Mouse (Mus musculus) liver, embryonic 14.5 days (tissue): ENCODE data around the gene Elf5. TPM values are rescaled to one million over a fixed set of nuclear protein-coding genes. Genes with fewer than 3 reads are reported as not detected.

Source experiments
- ATAC-seq: fragments of 200-750 bp; cut with Nextera tagmentation; 2 replicates; pipeline ENCODE4 v1.8.0; 2017; ENCODE audit warnings: moderate number of reproducible peaks, mild to moderate bottlenecking, moderate library complexity; ENCODE audit not compliant: insufficient read depth
- DNase-seq, 3 experiments: peaks; one replicate each; pipeline ENCODE4 v3.0.0-alpha.2; 2012 to 2013; ENCODE audit warnings: low read depth in 3 of 3, low spot score in 3 of 3
- H3K27ac ChIP-seq: fragments of 300-500 bp; sonication (generic); 2 replicates; pipeline ENCODE4 v1.5.1; 2014; ENCODE audit warnings: moderate library complexity, mild to moderate bottlenecking, control low read depth, inconsistent platforms
- H3K27me3 ChIP-seq: fragments of 300-500 bp; sonication (generic); 2 replicates; pipeline ENCODE4 v1.6.1; 2014; ENCODE audit warnings: mild to moderate bottlenecking, low read length, moderate library complexity; ENCODE audit not compliant: control insufficient read depth, insufficient read depth
- H3K36me3 ChIP-seq: fragments of 300-500 bp; sonication (generic); replicated peaks from 2 replicates; pipeline ENCODE4 v1.6.1; 2014; ENCODE audit warnings: low read depth; ENCODE audit not compliant: control insufficient read depth, insufficient read depth
- H3K4me1 ChIP-seq, 2 experiments: fragments of 200-500 bp in 1 of 2; fragments of 300-500 bp in 1 of 2; sonication (generic) in 1 of 2; replicated peaks; 2 replicates each; pipeline ENCODE4 v1.6.1; 2012 to 2014; ENCODE audit warnings: antibody characterized with exemption in 1 of 2, inconsistent platforms in 1 of 2, low read length in 1 of 2; ENCODE audit not compliant: control insufficient read depth in 2 of 2, insufficient read depth in 2 of 2
- H3K4me2 ChIP-seq: fragments of 300-500 bp; sonication (generic); 2 replicates; pipeline ENCODE4 v1.6.1; 2014; ENCODE audit warnings: low read depth, mild to moderate bottlenecking, control low read depth, moderate library complexity
- H3K4me3 ChIP-seq, 2 experiments: fragments of 200-500 bp in 1 of 2; fragments of 300-500 bp in 1 of 2; sonication (generic) in 1 of 2; 2 replicates each; pipeline ENCODE4 v1.5.1; 2012 to 2014; ENCODE audit warnings: low read depth in 2 of 2, low read length in 2 of 2, mild to moderate bottlenecking in 2 of 2, control low read depth in 1 of 2, inconsistent platforms in 1 of 2, moderate library complexity in 1 of 2; ENCODE audit not compliant: insufficient read depth in 1 of 2
- H3K9ac ChIP-seq: fragments of 300-500 bp; sonication (generic); replicated peaks from 2 replicates; pipeline ENCODE4 v1.6.1; 2014; ENCODE audit warnings: mild to moderate bottlenecking, control low read depth, moderate library complexity
- H3K9me3 ChIP-seq: fragments of 300-500 bp; sonication (generic); 2 replicates; pipeline ENCODE4 v1.6.1; 2016; ENCODE audit warnings: low read length, mixed read lengths; ENCODE audit not compliant: control insufficient read depth
- CTCF ChIP-seq: IDR thresholded peaks from 2 replicates; pipeline ENCODE4 v1.5.1; 2016; ENCODE audit warnings: antibody characterized with exemption, low read depth, control low read depth
- EP300 ChIP-seq: IDR thresholded peaks from 2 replicates; pipeline ENCODE4 v1.6.1; 2016; ENCODE audit warnings: antibody characterized with exemption, low read depth
- WGBS: fragments of 180-500 bp; shearing (Covaris S2); extraction: QIAGEN DNeasy Blood & Tissue Kit; methylation state at CpG from one replicate; pipeline ENCODE4 v1.1.7; 2014; ENCODE audit not compliant: insufficient replicate concordance; 5-methylcytosine and 5-hydroxymethylcytosine counted together
- polyA plus RNA-seq, 2 experiments: library from polyadenylated mRNA; depleted of rRNA in 1 of 2; stranded (reverse) in 1 of 2; unstranded in 1 of 2; fragments of >200 nt; fragmentation: Nextera tagmentation in 1 of 2; extraction: Ambion mirVana in 1 of 2; gene quantifications; 2 replicates each; pipeline versions ENCODE4 v1.2.1 to v1.2.3; 2012 to 2014

Gene Elf5
- polyA plus RNA-seq, 2 experiments, result 0.03 TPM; not detected in 1

DNA sequence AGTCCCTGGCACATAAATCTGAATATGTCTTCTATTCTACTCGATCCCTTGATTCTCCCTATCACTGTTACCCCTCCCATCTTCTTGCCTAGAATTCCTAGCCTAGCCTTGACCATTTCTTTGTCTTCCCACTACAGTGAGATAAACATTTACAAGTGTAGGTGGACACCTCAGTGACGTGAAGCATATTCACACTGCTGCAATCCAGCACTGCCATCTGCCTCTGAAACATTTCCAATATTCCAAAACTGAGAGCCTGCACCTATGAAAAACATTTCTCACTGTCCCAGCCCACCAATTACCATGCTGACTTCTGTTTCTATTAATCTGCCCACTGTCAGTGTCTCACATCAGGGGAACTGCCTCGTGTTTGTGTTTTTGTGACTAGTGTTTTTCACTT, 5.2 kb upstream of the Elf5 start:
- Histone ChIP-seq H3K4me1 (no peaks in the 10 kb centered on the region), H3K27ac (no peak overlapping the region), H3K9ac (no peak overlapping the region), H3K9me3 (no peaks in the 10 kb centered on the region), H3K36me3 (no peaks in the 10 kb centered on the region), H3K4me2 (no peak overlapping the region), H3K4me3 (no peak overlapping the region), H3K27me3 (no peaks in the 10 kb centered on the region)
- 48% methylated on average over 3 of the region's 3 CpGs for WGBS
- TF ChIP-seq CTCF (no peak), EP300 (no peak)
- DNase-seq (no peak), ATAC-seq (no peak)

DNA sequence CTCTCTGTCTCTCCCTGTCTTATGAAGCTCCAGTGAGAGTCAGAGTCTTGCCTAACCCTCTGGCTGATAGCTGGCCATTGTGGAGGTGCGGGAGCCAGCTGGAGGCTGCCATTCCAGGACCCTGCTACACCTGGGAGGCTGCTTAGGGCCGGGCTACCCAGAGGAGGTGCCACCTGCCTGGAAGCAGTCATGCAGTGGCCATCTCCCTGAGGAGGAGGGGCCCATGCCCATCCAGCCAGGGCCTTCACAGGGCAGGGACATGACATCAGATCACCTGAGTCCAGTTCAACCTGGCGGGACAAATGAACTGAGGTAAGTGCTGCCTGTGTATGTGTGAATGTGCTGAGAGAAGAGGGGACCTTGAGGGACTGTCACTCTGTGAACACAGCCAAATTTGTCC, 328 bp downstream of the Elf5 start:
- no peaks in the 10 kb centered on the region for H3K27me3 ChIP-seq
- H3K9me3 ChIP-seq, result no peaks in the 10 kb centered on the region
- H3K9ac ChIP-seq, result no peak overlapping the region
- H3K4me2 ChIP-seq, result no peak overlapping the region
- 75% methylated on average over 3 of the region's 3 CpGs for WGBS
- no peak for TF ChIP-seq CTCF
- no peak for TF ChIP-seq EP300
- no peaks in the 10 kb centered on the region for H3K36me3 ChIP-seq
- no peak overlapping the region for H3K27ac ChIP-seq
- no peak overlapping the region for H3K4me3 ChIP-seq
- no peaks in the 10 kb centered on the region for H3K4me1 ChIP-seq
- ATAC-seq (no peak), DNase-seq (no peak)

DNA sequence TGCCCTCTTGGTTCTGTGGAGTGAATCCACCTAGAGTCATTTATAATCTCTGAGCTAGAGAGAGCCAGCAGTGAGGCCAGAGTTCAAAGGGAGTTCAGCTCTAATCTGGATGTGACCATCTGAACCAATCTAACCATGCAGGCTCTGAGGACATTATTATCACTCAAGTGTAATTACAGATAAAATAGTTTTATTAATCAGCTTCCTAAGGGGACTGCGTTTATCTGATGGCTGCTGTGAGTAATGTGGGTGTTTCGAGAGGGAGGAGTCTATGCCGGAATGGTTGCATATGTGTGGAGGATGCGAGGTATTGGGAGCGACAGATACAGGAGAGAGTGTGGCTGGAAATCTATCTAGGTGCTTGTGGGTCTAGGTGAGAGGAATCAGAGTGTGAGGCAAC, 1.9 kb downstream of the Elf5 start:
- ATAC-seq, result no peak
- Histone ChIP-seq H3K9me3 (no peaks in the 10 kb centered on the region), H3K36me3 (no peaks in the 10 kb centered on the region), H3K4me3 (no peak overlapping the region), H3K4me2 (no peak overlapping the region), H3K9ac (no peak overlapping the region), H3K27ac (no peak overlapping the region), H3K4me1 (no peaks in the 10 kb centered on the region), H3K27me3 (no peaks in the 10 kb centered on the region)
- WGBS, result 58% methylated on average over 5 of the region's 5 CpGs
- TF ChIP-seq CTCF (no peak), EP300 (no peak)
- DNase-seq, result no peak

DNA sequence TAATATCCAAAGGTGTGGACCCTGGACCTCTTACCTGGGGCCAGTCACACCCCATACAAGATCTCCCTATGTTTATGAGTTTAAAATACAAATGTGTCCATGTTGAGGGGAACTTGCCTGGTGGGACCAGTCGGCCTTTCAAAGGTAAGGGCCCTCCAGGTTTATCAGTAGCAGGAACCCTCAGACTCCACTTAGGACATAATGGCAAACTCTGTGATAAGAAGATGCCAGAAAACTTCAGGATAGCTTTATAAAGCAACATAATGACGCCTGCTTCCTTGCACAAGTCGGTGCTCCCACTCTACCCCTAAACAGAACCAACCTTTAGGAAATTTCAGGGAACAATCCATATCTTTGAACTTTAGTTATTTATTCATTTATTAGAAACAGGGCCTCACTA, 4.3 kb downstream of the Elf5 start:
- no peak for DNase-seq
- no peak overlapping the region for H3K4me3 ChIP-seq
- H3K9me3 ChIP-seq, result no peaks in the 10 kb centered on the region
- TF ChIP-seq EP300 (no peak), CTCF (no peak)
- H3K4me2 ChIP-seq, result no peak overlapping the region
- no peak overlapping the region for H3K27ac ChIP-seq
- ATAC-seq, result no peak
- H3K9ac ChIP-seq, result no peak overlapping the region
- no peaks in the 10 kb centered on the region for H3K4me1 ChIP-seq
- 59% methylated on average over 3 of the region's 3 CpGs for WGBS
- H3K27me3 ChIP-seq, result no peaks in the 10 kb centered on the region
- no peaks in the 10 kb centered on the region for H3K36me3 ChIP-seq

DNA sequence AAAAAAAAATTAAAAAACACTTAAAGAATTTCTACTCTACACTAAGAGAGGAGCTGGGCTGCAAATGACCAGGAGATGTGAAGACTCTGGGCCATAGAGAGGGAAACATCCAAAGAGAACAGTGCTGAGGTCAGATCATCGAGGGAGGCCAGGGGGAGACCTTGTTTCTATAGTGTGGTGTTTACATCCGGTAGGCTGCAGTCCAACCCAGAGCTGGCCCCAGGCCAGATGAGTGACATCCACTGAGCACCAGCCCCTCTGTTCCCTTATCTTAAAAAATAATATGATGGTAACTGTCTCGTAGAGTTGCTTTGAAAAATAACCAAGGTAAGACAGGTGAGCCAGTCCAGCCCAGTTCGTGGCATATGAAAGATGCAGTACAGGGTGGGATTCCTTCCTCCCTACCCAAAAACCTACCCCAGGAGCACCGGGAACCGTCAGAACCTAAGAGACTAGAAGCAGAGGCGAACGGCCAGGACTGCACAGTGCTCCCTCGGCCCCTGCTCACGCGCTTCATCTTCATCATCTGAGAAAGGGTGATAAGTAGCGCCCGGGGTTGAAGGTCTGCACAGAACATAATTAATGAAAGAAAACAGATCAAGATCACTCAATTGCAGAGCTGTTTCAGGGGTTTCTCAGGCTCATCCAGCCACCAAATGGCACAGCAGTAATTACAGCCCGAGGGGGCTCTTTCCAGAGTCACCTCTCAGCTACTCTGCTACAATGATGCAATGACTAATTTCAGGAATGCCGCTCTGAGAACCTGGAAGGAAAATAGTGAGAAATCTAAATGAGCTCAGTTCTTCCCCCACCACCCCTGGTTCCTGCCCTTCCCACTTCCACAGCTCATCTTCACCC, 9.4 kb downstream of the Elf5 start:
- no peaks in the 10 kb centered on the region for H3K4me1 ChIP-seq
- DNase-seq, result no peak
- no peaks in the 10 kb centered on the region for H3K36me3 ChIP-seq
- 56% methylated on average over 15 of the region's 15 CpGs for WGBS
- no peaks in the 10 kb centered on the region for H3K9me3 ChIP-seq
- TF ChIP-seq EP300 (no peak), CTCF (no peak)
- H3K27me3 ChIP-seq, result no peaks in the 10 kb centered on the region
- H3K4me2 ChIP-seq, result no peak overlapping the region
- no peak overlapping the region for H3K4me3 ChIP-seq
- H3K9ac ChIP-seq, result no peak overlapping the region
- no peak for ATAC-seq
- no peak overlapping the region for H3K27ac ChIP-seq
